Mouse (Mus musculus) forebrain, embryonic 15.5 days (tissue): ENCODE data around the gene Pld3. TPM values are rescaled to one million over a fixed set of nuclear protein-coding genes. Genes with fewer than 3 reads are reported as not detected.

Experiments used
- ATAC-seq: fragments of 200-750 bp; cut with Nextera tagmentation; replicated peaks from 2 replicates; pipeline ENCODE4 v1.8.0; 2017; ENCODE audit warnings: mild to moderate bottlenecking, moderate TSS enrichment, moderate library complexity
- H3K27ac ChIP-seq: fragments of 300-500 bp; sonication (generic); replicated peaks from 2 replicates; pipeline ENCODE4 v1.5.1; 2015; ENCODE audit warnings: mild to moderate bottlenecking, inconsistent platforms
- H3K27me3 ChIP-seq: fragments of 300-500 bp; sonication (generic); 2 replicates; pipeline ENCODE4 v1.6.1; 2015; ENCODE audit warnings: inconsistent platforms
- H3K36me3 ChIP-seq: fragments of 300-500 bp; sonication (generic); 2 replicates; pipeline ENCODE4 v1.6.1; 2015; ENCODE audit warnings: mild to moderate bottlenecking, inconsistent platforms
- H3K4me1 ChIP-seq: fragments of 300-500 bp; sonication (generic); 2 replicates; pipeline ENCODE4 v1.6.1; 2015; ENCODE audit warnings: inconsistent platforms
- H3K4me2 ChIP-seq: fragments of 300-500 bp; sonication (generic); replicated peaks from 2 replicates; pipeline ENCODE4 v1.6.1; 2015; ENCODE audit warnings: mild to moderate bottlenecking, inconsistent platforms
- H3K4me3 ChIP-seq: fragments of 300-500 bp; sonication (generic); 2 replicates; pipeline ENCODE4 v1.5.1; 2015; ENCODE audit warnings: mild to moderate bottlenecking, inconsistent platforms
- H3K9ac ChIP-seq: fragments of 300-500 bp; sonication (generic); replicated peaks from 2 replicates; pipeline ENCODE4 v1.6.1; 2015; ENCODE audit warnings: mild to moderate bottlenecking, inconsistent platforms
- H3K9me3 ChIP-seq: fragments of 300-500 bp; sonication (generic); 2 replicates; pipeline ENCODE4 v1.6.1; 2016; ENCODE audit warnings: inconsistent platforms
- WGBS: fragments of 180-500 bp; shearing (Covaris S2); methylation state at CpG from one replicate; pipeline ENCODE4 v1.1.7; 2015; ENCODE audit warnings: mixed read lengths; 5-methylcytosine and 5-hydroxymethylcytosine counted together
- polyA plus RNA-seq: library from polyadenylated mRNA; unstranded; fragments of >200 nt; fragmentation: Nextera tagmentation; extraction: Ambion mirVana; gene quantifications from 2 replicates; pipeline ENCODE4 v1.2.1, GENCODE M21; 2015

The Pld3 gene
- polyA plus RNA-seq, 1 experiment from 2014 or later, result 106 TPM

DNA sequence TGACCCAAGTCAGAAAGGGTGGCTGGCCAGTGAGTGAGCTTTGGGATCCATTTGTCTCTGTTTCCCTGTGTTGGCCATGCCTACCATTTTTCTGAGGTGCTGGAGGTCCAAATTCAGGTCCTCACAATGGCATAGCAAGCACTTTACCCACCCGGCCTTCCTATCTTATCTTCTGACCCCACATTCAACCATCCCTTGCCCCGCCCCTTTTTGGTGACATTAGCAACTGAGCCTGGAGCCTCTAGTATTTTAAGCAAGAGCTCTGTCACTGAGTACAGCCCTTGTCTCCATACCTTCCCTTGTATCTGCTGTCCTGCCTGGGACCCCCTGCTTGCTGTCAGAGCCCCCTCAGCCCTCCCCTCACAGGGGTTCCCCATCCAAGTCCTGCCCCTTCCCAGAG is 17.6 kb downstream of the Pld3 start:
- Histone ChIP-seq H3K4me2 (no peak overlapping the region), H3K4me1 (no peaks in the 10 kb centered on the region), H3K27me3 (no peaks in the 10 kb centered on the region), H3K4me3 (no peak overlapping the region), H3K9ac (no peak overlapping the region), H3K9me3 (no peaks in the 10 kb centered on the region), H3K27ac (no peak overlapping the region), H3K36me3 (peaks cover 66% of the 10 kb centered on the region)
- no peak for ATAC-seq
- 90% methylated on average over 2 of the region's 2 CpGs for WGBS

DNA sequence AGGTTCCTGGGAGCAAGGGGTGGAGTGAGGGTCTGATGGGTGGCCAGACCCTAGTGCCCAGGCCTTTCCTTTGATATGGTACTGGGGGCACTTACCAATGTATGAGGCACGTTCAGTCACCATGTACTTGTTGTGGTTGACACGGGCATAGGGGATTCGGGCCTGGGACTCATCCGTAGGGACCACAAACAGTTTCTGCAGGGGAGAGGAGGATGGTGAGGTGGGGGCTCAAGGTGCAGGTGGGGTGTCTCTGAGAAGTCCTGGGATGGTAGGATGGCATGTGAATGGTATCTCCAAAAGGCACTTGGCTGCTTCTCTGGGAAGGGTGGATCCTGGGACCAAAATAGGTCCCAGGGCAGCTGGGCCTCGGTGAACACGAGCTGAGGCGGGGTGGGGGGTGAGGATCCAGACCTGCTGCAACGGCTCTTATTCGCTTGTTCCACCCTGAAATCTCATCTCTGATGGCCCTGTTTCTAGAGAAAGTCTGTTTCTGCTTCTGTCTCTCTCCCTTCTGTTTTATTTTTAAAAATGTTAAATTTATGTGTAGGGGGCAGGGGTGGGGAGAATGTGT is 20.5 kb downstream of the Pld3 start:
- WGBS, result 90% methylated on average over 9 of the region's 9 CpGs
- H3K27ac ChIP-seq, result no peak overlapping the region
- no peak overlapping the region for H3K4me3 ChIP-seq
- peaks cover 56% of the 10 kb centered on the region for H3K36me3 ChIP-seq
- no peaks in the 10 kb centered on the region for H3K27me3 ChIP-seq
- no peak for ATAC-seq
- no peaks in the 10 kb centered on the region for H3K4me1 ChIP-seq
- no peak overlapping the region for H3K9ac ChIP-seq
- H3K9me3 ChIP-seq, result no peaks in the 10 kb centered on the region
- H3K4me2 ChIP-seq, result no peak overlapping the region

- WGBS, result 95% methylated on average over 10 of the region's 10 CpGs
- no peak for ATAC-seq
- peaks cover 49% of the 10 kb centered on the region for H3K36me3 ChIP-seq
Measured at GRCm38 (mm10) chr7:27531707-27532106, 21.3 kb downstream of the Pld3 start.

DNA sequence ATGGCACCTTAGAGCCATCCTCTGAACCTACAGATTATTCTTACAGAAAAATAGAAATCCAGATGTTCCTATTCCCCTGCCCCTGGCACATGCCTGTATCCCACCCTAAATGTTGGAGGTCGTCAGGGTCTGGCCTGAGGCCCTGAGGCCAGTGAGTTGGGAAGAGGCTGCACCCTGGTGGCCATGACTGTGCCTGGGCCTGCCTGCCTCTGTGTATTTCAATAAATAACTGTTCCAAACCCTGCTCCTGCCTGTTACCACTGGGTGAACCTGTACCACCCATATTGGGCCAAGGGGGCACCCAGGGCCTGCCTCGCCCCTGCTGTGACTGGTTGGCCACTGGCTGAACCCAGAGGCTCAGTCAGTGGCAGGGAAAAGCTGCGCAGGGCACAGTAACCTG is 22.1 kb downstream of the Pld3 start:
- WGBS, result 77% methylated on average over 3 of the region's 3 CpGs
- no peak for ATAC-seq
- H3K36me3 ChIP-seq, result peaks cover 42% of the 10 kb centered on the region
- no peaks in the 10 kb centered on the region for H3K27me3 ChIP-seq
- no peak overlapping the region for H3K9ac ChIP-seq
- H3K27ac ChIP-seq, result no peak overlapping the region
- no peak overlapping the region for H3K4me3 ChIP-seq
- H3K4me2 ChIP-seq, result no peak overlapping the region
- H3K9me3 ChIP-seq, result no peaks in the 10 kb centered on the region
- no peaks in the 10 kb centered on the region for H3K4me1 ChIP-seq

More at GRCm38 (mm10) chr7:27531707-27532106, 21.3 kb downstream of the Pld3 start:
- Histone ChIP-seq H3K9me3 (no peaks in the 10 kb centered on the region), H3K4me2 (no peak overlapping the region), H3K9ac (no peak overlapping the region), H3K27ac (no peak overlapping the region), H3K4me3 (no peak overlapping the region), H3K4me1 (no peaks in the 10 kb centered on the region), H3K27me3 (no peaks in the 10 kb centered on the region)

- Histone ChIP-seq H3K9ac (no peak overlapping the region), H3K4me1 (no peaks in the 10 kb centered on the region), H3K27ac (no peak overlapping the region), H3K27me3 (no peaks in the 10 kb centered on the region), H3K9me3 (no peaks in the 10 kb centered on the region), H3K36me3 (peaks cover 30% of the 10 kb centered on the region), H3K4me3 (no peak overlapping the region), H3K4me2 (no peak overlapping the region)
- no peak for ATAC-seq
- 87% methylated on average over 21 of the region's 21 CpGs for WGBS
Measured at GRCm38 (mm10) chr7:27529070-27529469, 23.9 kb downstream of the Pld3 start.

DNA sequence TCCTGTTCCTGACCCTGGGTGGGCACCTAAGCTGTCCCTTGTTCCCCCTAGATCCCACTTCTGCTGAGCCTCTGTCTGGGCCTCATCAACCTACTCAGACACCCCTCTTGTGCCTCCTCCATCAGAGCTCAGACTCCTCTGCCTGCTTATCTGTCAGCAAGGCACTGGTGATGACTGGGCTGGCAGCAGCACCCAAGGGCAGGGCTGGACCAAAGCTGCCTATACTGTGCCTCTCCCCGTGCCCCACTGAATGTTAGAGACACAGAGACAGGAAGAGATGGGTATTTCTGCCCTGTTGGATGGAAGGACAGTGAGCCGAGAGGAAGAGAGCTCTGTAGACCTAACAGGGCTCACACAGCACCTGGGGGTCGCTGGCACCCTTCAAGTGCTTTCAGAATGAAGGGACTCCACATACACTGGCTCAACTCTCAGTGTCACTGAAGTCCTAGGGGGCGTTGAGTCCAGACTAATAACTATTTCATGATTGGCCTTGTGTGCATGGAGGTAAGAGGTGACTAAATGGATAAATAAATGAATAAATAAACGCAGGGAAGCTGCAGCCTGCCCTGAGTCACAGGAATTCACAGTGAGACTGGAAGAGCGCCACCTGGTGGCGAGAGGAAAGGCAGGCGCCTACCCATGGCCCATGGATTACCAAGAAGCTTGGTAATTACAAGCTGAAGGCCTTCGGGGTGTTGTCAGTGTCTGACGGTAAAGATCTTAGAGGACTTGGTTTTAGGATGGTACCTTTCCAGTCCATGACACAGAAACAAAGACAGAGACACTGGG is 26.8 kb downstream of the Pld3 start:
- Histone ChIP-seq H3K27ac (no peak overlapping the region), H3K27me3 (no peaks in the 10 kb centered on the region)

DNA sequence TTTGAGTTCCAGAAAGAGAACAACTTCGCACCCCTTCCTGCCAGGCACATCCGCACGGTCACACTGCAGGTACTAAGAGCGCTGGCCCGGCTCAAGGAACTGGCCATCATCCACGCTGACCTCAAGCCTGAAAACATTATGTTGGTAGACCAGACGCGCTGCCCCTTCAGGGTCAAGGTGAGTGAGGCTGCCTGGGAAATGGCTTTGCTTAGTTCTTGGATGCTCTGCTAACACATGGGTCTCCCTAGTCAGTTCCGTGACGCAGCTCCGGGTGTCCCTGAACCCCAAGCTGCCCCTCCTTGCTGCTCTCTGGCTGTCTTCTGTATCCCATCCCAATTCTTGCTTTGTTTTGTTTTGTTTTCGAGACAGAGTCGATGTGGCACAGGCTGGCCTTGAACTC is 29.2 kb downstream of the Pld3 start:
- no peak for ATAC-seq
- Histone ChIP-seq H3K4me2 (no peak overlapping the region), H3K27me3 (no peaks in the 10 kb centered on the region), H3K4me1 (no peaks in the 10 kb centered on the region), H3K36me3 (no peaks in the 10 kb centered on the region), H3K27ac (no peak overlapping the region), H3K9ac (no peak overlapping the region), H3K9me3 (no peaks in the 10 kb centered on the region), H3K4me3 (no peak overlapping the region)
- WGBS, result 94% methylated on average over 13 of the region's 13 CpGs

More for the DNA sequence above, 26.8 kb downstream of the Pld3 start:
- Histone ChIP-seq H3K9ac (no peak overlapping the region), H3K4me2 (no peak overlapping the region), H3K4me1 (no peaks in the 10 kb centered on the region), H3K36me3 (peaks cover 7% of the 10 kb centered on the region; the same call in 1 of the 2 replicates), H3K4me3 (no peak overlapping the region), H3K9me3 (no peaks in the 10 kb centered on the region)
- 24% methylated on average over 10 of the region's 10 CpGs for WGBS
- ATAC-seq, result peak; percentile 83

DNA sequence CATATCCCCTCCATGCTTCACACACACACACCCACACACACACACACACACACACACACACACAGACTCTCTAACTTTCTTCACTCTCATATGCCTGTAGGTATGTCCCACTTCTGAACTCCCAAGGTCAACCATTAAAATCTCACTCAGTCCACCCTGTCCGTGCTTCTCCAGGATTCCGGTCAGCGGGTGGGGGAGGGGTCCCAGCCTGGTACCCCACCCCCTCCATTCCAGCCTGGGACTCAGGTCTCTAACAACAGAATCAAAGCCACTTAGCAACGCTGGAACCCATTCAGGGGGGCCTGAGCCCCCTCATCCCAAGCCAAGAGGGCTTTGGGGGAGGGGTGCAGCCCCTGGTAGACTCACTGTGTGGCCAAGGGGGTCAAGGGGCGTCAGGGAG is 30.1 kb downstream of the Pld3 start, which contains the start of gene Hipk4:
Gene Hipk4 (plus strand): TSS at position 301 of the 400 bp plus-strand sequence.
- no peaks in the 10 kb centered on the region for H3K9me3 ChIP-seq
- no peaks in the 10 kb centered on the region for H3K27me3 ChIP-seq
- H3K9ac ChIP-seq, result no peak within 1 kb of the TSS
- no peak within 1 kb of the TSS for H3K4me3 ChIP-seq
- 61% methylated on average over 5 of the region's 5 CpGs for WGBS
- no peaks in the 10 kb centered on the region for H3K36me3 ChIP-seq
- H3K4me1 ChIP-seq, result no peaks in the 10 kb centered on the region
- H3K4me2 ChIP-seq, result no peak within 1 kb of the TSS
- no peak for ATAC-seq
- H3K27ac ChIP-seq, result no peak within 1 kb of the TSS

DNA sequence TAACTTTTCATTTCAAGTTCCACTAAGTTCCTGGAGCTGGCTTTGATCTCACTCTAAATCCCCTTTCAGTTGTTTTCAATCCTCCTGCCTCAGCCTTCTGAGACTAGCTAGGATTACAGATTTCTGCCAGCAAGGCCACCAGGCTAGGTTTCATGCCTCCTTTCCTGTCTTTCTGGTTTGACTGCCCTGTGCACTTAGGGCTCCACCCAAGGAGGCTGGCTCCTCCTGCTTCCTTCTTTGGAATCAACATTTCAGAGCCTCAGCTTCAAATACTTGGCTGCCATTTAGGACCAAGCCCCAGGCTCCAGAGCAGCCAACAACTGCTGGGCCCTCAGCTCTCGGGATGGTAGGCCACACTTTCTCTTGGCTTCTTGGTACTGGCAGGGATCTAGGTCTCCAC is 32.4 kb downstream of the Pld3 start:
- no peak overlapping the region for H3K27ac ChIP-seq
- H3K9me3 ChIP-seq, result no peaks in the 10 kb centered on the region
- no peaks in the 10 kb centered on the region for H3K36me3 ChIP-seq
- H3K27me3 ChIP-seq, result no peaks in the 10 kb centered on the region
- ATAC-seq, result no peak
- no peak overlapping the region for H3K4me3 ChIP-seq
- WGBS, result 86% methylated on average over 1 of the region's 1 CpGs
- no peaks in the 10 kb centered on the region for H3K4me1 ChIP-seq
- no peak overlapping the region for H3K9ac ChIP-seq
- no peak overlapping the region for H3K4me2 ChIP-seq

DNA sequence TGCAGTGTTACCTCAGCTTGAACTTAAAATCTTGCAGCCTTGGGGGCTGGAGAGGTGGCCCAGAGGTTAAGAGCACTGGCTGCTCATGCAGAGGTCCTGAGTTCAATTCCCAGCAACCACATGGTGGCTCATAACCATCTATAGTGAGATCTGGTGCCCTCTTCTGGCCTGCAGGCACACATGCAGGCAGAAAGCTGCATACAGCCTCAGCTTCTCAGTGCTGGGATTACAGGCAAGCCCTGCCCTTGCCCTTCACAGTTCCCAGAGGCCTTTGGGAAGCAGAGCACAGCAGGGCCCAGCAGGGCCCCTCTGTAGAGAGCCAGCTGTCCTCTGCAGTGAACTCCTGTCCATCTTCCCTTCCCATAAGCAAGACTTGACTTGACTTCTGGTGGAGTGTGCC is 32.9 kb downstream of the Pld3 start:
- no peak for ATAC-seq

DNA sequence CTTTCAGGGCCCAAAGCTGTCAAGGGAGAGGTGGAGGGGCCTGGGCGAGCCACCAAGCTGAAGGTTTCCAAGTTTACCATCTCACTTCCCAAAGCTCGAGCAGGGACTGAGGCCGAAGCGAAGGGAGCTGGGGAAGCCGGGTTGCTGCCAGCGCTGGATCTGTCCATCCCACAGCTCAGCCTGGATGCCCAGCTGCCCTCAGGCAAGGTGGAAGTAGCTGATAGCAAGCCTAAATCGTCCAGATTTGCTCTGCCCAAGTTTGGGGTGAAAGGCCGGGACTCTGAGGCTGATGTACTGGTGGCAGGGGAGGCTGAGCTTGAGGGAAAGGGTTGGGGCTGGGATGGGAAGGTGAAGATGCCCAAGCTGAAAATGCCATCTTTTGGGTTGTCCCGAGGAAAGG is 34.7 kb downstream of the Pld3 start:
- Histone ChIP-seq H3K27me3 (no peaks in the 10 kb centered on the region), H3K36me3 (no peaks in the 10 kb centered on the region), H3K4me1 (no peaks in the 10 kb centered on the region), H3K9ac (no peak overlapping the region), H3K27ac (no peak overlapping the region), H3K9me3 (no peaks in the 10 kb centered on the region), H3K4me2 (no peak overlapping the region), H3K4me3 (no peak overlapping the region)
- WGBS, result 89% methylated on average over 9 of the region's 9 CpGs
- no peak for ATAC-seq

More for the DNA sequence above, 32.9 kb downstream of the Pld3 start:
- H3K9ac ChIP-seq, result no peak overlapping the region
- no peak overlapping the region for H3K4me3 ChIP-seq
- H3K27me3 ChIP-seq, result no peaks in the 10 kb centered on the region
- H3K36me3 ChIP-seq, result no peaks in the 10 kb centered on the region
- H3K4me1 ChIP-seq, result no peaks in the 10 kb centered on the region
- H3K9me3 ChIP-seq, result no peaks in the 10 kb centered on the region
- H3K27ac ChIP-seq, result no peak overlapping the region
- H3K4me2 ChIP-seq, result no peak overlapping the region

GRCm38 (mm10) chr7:27514961-27515360 is 38.1 kb downstream of the Pld3 start:
- Histone ChIP-seq H3K36me3 (no peaks in the 10 kb centered on the region), H3K4me1 (no peaks in the 10 kb centered on the region), H3K9me3 (no peaks in the 10 kb centered on the region), H3K4me3 (no peak overlapping the region), H3K9ac (no peak overlapping the region), H3K4me2 (no peak overlapping the region), H3K27me3 (no peaks in the 10 kb centered on the region), H3K27ac (no peak overlapping the region)
- 70% methylated on average over 9 of the region's 9 CpGs for WGBS
- ATAC-seq, result no peak

DNA sequence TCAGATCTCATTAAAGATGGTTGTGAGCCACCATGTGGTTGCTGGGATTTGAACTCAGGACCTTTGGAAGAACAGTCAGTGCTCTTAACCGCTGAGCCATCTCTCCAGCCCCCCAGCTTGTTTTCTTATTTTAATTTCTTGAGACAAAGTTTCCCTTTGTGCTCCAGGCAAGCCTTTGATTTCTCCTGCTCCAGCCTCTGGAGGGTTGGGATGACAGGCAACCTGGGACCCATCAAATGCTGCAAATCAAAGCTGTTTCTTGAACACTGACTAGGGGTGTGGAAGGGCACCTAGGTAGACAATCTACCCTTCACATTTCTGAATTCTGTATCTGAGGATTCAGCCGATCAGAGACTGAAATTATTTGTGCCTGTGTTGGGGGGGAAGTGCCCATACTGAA is 42.2 kb downstream of the Pld3 start:
- Histone ChIP-seq H3K9me3 (no peaks in the 10 kb centered on the region), H3K27ac (no peak overlapping the region), H3K4me1 (peaks cover 12% of the 10 kb centered on the region), H3K36me3 (no peaks in the 10 kb centered on the region), H3K4me2 (no peak overlapping the region), H3K9ac (no peak overlapping the region), H3K27me3 (no peaks in the 10 kb centered on the region), H3K4me3 (no peak overlapping the region)
- ATAC-seq, result no peak
- WGBS, result 81% methylated on average over 2 of the region's 2 CpGs
